Mouse (Mus musculus): ENCODE measurements around the gene Rap1gap2.

The Rap1gap2 gene

GRCm38 (mm10) chr11:74610545-74611176, at the start of gene Rap1gap2:
Gene Rap1gap2 (minus strand): TSS chr11:74610915.
- no peak for DNase-seq (ENCODE audit: low spot score in 2 of 2)

GRCm38 (mm10) chr11:74660336-74660735, 49.6 kb upstream of the Rap1gap2 start:
- DNase-seq (ENCODE audit: low spot score in 2 of 2), result no peak

GRCm38 (mm10) chr11:74655941-74656340, 45.2 kb upstream of the Rap1gap2 start:
- DNase-seq (ENCODE audit: low spot score in 2 of 2), result no peak

- no peak for DNase-seq (ENCODE audit: low spot score in 2 of 2)
Observed at GRCm38 (mm10) chr11:74653385-74653784, 42.7 kb upstream of the Rap1gap2 start.

GRCm38 (mm10) chr11:74652791-74653191, 42.1 kb upstream of the Rap1gap2 start:
- DNase-seq (ENCODE audit: low spot score in 2 of 2), result no peak

GRCm38 (mm10) chr11:74650576-74651100, 39.9 kb upstream of the Rap1gap2 start:
- no peak for DNase-seq (ENCODE audit: low spot score in 2 of 2)

- no peak for DNase-seq (ENCODE audit: low spot score in 2 of 2)
Observed at GRCm38 (mm10) chr11:74649647-74650551, 39.2 kb upstream of the Rap1gap2 start.

- peak; percentile 93 to 94 for DNase-seq (ENCODE audit: low spot score in 2 of 2)
Observed at GRCm38 (mm10) chr11:74649095-74649646, 38.5 kb upstream of the Rap1gap2 start, which contains the start of gene Cluh. Gene Cluh (plus strand): TSS chr11:74649495.

- no peak for DNase-seq (ENCODE audit: low spot score in 2 of 2)
Observed at GRCm38 (mm10) chr11:74648676-74649075, 38.0 kb upstream of the Rap1gap2 start.

GRCm38 (mm10) chr11:74647966-74648365, 37.3 kb upstream of the Rap1gap2 start:
- no peak for DNase-seq (ENCODE audit: low spot score in 2 of 2)

- no peak for DNase-seq (ENCODE audit: low spot score in 2 of 2)
Observed at GRCm38 (mm10) chr11:74639628-74640027, 28.9 kb upstream of the Rap1gap2 start.

- DNase-seq (ENCODE audit: low spot score in 2 of 2), result no peak
Observed at GRCm38 (mm10) chr11:74638791-74639411, 28.2 kb upstream of the Rap1gap2 start.

GRCm38 (mm10) chr11:74637971-74638790, 27.5 kb upstream of the Rap1gap2 start:
- peak in 1 of 2 experiments; percentile 14 for DNase-seq (ENCODE audit: low spot score in 2 of 2)

- DNase-seq (ENCODE audit: low spot score in 2 of 2), result no peak
Observed at GRCm38 (mm10) chr11:74637486-74637885, 26.8 kb upstream of the Rap1gap2 start.

- DNase-seq (ENCODE audit: low spot score in 2 of 2), result peak; percentile 48 to 64
Observed at GRCm38 (mm10) chr11:74634490-74635275, 24.0 kb upstream of the Rap1gap2 start.

GRCm38 (mm10) chr11:74631880-74632789, 21.4 kb upstream of the Rap1gap2 start:
- no peak for DNase-seq (ENCODE audit: low spot score in 2 of 2)

GRCm38 (mm10) chr11:74627481-74627880, 16.8 kb upstream of the Rap1gap2 start:
- DNase-seq (ENCODE audit: low spot score in 2 of 2), result no peak

GRCm38 (mm10) chr11:74625333-74625732, 14.6 kb upstream of the Rap1gap2 start:
- DNase-seq (ENCODE audit: low spot score in 2 of 2), result no peak

- DNase-seq (ENCODE audit: low spot score in 2 of 2), result no peak
Observed at GRCm38 (mm10) chr11:74623693-74624092, 13.0 kb upstream of the Rap1gap2 start.

Measured in natural killer cell, adult 2 months (primary cell).